Mouse (Mus musculus) neural tube, embryonic 10.5 days (tissue): ENCODE results near the gene Mtmr3.

Experiments
- DNase-seq: peaks from one replicate; pipeline ENCODE4 v3.0.0-alpha.2; 2017; ENCODE audit warnings: low spot score; ENCODE audit errors: extremely low spot score

The Mtmr3 gene

GRCm38 (mm10) chr11:4536645-4537044 lies 58.0 kb downstream of the Mtmr3 start:
- no peak for DNase-seq

DNA sequence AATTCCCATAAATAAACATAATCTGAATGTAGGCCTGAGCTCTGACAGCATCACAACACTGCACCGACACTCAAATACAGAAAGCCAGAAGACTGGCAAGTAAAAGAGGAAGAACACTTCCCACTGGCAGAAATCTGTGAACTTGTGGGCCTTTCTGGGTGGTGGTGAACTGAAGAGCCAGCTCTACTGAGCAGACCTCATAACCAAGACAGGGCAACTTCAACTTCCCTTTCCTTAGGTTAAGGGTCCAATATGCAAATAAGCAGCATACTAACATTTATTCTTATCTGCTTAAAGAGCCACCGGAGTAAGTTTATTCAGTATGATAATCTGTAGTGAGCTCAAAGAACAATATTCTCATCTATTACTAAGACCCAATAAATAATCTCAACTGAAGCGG lies 67.5 kb downstream of the Mtmr3 start:
- no peak for DNase-seq

- DNase-seq = no peak
Observed at GRCm38 (mm10) chr11:4522142-4522664, 72.5 kb downstream of the Mtmr3 start.

GRCm38 (mm10) chr11:4518981-4519380 lies 75.7 kb downstream of the Mtmr3 start:
- DNase-seq = no peak

- no peak for DNase-seq
Observed at GRCm38 (mm10) chr11:4507421-4507820, 87.2 kb downstream of the Mtmr3 start.

GRCm38 (mm10) chr11:4506486-4506885 lies 88.2 kb downstream of the Mtmr3 start:
- DNase-seq = no peak

- no peak for DNase-seq
Observed at GRCm38 (mm10) chr11:4502206-4502605, 92.5 kb downstream of the Mtmr3 start.

DNA sequence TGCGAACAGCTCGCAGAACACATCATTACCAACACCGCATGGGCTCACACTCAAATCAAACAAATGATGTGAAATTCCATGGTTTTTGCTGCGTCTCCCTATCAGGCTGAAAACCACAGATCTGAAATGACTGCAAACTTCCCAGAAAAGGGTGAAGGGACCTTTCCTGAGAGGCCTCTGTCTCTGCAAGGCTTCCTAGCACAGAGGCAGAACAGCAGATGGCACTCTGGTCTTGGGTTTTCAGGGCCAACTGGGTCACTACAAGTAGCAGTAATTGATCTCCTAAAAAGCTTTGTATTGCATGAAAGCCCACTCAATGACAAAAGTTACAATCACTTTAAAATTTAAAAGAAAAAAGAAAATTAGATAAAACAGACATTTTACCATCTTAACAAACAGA lies 93.8 kb downstream of the Mtmr3 start:
- no peak for DNase-seq

DNA sequence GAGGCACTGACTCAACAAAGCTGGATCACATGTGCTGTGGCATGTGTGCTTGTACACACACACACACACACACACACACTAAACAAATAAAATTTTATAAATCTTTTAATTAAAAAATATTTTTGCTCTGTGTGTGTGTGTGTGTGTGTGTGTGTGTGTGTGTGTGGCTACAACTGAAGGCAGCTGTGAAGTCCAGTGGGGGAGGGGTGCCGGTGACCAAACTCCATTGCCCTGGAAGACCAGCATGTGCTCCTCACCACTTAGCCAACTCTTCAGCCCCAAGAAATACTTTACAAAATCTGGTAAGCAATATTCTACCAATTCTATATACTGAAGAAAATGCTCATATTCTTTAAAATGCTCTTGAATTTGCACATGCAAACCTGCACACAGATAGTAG lies 94.4 kb downstream of the Mtmr3 start:
- no peak for DNase-seq

DNA sequence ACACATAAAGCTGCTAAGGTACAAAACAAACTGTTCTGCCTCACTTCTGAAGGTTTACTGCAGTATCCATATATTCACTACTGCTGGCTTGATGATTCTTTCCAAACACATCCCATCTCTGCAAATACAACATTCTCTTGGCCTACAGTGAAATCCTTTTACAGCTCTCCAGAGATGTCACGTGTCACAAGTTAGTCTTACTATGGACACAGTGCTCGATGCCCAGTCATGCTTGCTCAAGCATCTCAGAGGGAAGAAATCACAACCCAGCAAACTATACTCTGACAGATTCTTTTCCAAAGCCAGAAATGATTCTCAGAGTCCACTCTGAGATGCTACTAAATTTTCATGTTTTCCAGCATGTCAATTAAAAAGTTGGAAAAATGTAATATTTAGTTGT lies 95.2 kb downstream of the Mtmr3 start:
- DNase-seq = no peak

DNA sequence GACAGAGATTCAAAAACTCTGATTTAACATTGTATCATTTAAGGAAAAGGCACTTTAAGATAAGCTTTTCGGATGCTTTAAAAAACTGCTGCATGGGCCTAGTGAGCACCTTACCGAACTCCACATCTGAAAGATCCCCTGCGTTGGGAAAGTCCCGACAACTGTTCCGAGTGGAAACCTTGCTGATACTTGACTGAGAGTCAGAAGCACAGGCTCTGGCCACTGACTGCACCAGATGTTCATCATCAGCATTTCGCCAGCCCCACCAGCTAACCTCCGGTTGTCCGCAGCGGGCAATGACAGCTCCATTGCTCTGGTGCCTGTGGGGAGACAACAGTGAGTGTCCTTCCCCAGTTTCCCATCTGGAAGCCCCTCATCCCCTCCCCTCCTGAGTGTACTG lies 95.9 kb downstream of the Mtmr3 start:
- no peak for DNase-seq

DNA sequence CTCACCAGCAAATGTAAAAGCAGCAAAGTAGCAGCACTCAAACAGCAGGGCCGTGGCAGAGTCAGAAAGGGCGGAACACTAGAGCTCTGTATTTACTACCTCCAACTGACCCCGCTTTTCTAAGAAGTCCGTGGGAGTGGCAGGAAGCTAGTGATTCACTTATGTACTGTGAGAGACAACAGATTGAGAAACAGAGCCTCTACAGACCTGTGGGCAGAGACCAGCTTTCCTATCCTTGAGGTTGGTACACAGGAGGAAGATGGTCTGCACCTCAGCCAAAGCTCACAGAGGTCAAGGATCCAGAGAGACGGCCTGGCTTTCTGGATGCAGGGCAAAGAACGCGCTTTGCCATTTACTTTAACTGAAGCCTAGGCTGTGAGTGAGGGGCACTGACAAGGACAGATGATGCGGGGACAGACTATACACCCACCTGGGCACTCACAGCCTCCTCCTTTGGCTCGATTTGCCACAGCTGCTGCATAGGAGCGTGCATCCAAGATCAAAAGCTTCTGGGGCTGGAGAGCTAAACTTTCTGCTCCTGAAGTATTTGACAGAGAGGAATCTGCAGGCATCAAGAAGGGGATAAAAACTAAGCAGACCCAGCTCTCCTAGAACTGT lies 97.1 kb downstream of the Mtmr3 start:
- no peak for DNase-seq

DNA sequence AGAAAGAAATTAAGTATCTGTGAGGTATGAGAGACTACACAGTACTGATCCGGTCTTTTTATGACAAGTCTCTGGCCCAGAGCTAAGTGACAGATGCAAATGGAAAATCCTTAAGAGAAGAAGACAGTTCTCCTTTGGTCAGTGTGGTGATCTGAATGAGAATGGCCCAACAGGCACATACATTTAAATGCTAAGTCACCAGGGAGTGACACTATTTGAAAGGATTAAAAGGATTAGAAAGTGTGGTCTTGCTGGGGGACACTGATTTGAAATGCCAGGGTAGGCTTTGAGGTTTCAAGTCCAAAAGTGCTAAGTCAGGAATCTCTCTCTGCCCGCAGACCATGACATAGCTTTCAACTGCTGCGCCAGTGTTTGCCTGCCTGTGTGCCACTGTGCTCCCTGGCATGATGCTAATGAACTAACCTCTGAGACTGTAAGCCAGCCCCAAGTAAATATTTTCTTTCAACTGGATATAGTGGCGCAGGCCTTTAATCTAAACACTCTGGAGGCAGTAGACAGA lies 99.6 kb downstream of the Mtmr3 start:
- no peak for DNase-seq

DNA sequence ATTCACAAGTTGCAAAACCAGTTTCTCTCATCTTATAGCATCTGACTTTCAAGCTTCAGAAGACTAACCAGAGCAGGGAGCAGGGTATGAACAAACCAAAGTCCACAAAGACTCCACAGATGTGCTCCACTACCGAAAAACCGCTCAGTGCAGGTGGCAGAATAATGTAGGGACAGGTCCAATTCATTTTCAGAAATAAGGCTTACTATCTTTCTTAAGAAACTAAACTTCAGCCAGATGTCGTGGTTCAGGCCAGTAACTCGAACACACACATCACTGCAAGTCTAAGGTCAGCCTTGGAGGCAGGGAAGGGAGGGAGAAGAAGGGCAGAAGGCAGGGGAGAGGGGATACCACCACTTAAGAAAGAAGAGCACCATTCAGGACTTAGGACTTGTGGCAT lies 105.5 kb downstream of the Mtmr3 start:
- no peak for DNase-seq

DNA sequence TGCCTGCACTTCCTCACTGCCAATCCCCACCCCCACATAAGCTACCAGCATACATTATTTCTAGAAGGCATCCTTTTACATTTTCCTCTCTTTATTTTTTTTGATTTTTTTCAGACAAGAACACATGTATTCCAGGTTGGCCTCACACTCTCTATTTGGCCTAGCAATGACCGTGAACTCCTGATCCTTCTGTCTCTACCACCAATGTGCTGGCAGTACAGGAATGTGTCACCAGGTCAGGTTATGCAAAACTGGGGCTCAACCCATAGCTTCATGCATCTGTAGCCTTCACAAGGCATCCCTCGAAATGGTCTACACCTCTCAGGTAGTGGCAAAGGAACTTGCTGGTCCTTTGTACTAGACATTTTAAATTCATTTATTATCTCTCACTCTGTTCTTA lies 105.9 kb downstream of the Mtmr3 start:
- DNase-seq = no peak

DNA sequence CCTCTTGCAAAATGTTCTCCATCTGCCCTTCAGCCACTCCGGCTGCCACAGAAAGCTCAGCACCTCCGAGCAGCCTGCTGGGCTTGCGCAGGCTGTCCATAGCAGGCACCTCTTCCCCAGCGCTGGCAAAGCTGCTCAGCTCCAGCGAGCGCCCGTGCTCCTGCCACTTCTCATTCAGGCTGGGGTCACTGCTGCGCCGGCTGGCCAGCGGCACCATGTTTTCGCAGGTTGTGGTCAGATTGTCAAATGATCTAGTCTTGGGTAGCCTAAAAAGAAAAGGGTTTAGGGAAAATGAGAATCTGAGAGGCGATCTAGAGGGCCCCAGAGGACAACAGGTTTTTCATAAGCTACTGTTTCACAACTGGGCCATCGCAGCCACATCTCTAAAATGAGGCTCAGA lies 106.3 kb downstream of the Mtmr3 start:
- no peak for DNase-seq

DNA sequence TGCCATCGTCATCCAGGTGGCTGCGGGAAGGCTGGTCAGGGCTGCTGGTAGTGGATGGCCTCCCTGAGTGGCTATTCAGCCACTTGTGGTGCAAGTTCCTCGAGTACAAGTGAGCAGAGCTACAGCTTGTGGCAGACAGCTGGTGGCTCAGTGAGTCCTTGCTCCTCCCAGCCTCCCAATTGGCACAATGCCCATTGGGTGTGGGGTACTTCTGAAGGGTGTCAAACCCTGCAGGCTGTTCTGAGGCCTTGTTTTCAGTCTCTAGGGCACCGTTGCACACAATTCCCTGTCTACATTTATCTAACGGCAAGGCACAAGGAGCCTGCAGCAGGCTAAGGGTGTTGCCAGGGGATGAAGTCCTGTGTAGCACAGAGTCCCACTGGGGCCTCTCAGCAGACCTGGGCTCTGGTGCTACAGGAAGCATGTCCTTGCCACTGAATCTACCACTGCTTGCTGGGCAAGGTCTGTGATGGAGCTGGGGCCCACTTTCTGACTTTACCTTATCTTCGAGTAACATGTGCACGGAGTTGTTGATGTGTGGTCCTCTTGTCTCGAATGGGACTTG lies 107.2 kb downstream of the Mtmr3 start:
- DNase-seq = no peak

DNA sequence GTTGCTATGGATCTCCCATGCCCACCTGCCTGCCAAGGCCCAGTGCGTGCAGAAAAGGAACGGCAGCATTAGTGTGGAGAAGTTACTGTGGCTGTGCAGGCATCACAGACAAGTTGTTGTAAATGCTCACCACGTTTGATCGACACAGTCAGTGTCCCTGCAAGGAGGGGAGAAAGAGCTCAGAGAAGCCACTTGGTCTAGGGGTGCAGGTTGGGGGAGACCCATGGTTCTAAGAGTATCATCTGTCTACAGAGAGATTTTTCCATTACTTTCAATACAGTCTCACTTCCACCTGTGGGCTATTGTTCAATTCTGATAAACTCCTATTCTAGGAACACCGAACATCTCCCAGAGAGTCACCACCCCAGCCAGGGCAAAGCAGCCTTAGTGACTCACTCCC lies 110.1 kb downstream of the Mtmr3 start:
- DNase-seq = no peak

- no peak for DNase-seq
Observed at GRCm38 (mm10) chr11:4482641-4483040, 112.0 kb downstream of the Mtmr3 start.

- DNase-seq = no peak
Observed at GRCm38 (mm10) chr11:4476184-4476697, 118.4 kb downstream of the Mtmr3 start.

DNA sequence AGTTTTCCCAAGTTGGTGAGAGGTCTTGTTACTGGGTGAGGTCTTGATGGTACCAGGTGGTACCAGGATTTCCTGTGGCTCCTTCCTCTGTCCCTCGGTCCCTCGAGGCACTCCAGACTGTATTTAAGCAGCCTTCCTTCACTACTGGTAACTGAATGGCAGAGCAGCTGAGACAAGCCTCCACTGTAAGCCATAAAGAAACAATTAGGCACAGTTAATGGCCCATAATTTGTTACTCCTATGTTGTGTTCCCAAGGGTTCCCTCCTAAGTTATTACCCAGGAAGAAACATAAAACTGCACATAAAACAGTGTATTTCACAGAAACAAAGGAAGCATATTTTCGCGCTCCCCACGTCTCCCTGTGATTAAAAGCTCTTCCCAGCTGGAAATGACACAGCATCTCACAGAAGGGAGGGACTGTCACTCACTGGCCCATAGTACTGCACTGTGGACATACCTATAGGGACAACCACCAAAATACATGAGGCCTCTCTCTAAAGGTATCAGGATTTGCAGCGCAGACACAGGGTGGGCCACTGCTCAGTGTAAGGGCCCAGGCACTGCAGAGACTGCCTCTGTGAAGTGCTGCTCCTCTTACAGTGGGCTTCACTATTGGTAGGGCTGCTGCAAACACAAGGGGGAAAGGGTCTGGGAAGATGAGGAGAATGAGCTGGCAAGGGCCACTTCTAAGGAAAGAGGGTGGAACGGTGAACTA lies 122.0 kb downstream of the Mtmr3 start:
- no peak for DNase-seq

- DNase-seq = no peak
Observed at GRCm38 (mm10) chr11:4471734-4472133, 122.9 kb downstream of the Mtmr3 start.
